Mouse (Mus musculus): ENCODE measurements around the gene Sim1.

DNA sequence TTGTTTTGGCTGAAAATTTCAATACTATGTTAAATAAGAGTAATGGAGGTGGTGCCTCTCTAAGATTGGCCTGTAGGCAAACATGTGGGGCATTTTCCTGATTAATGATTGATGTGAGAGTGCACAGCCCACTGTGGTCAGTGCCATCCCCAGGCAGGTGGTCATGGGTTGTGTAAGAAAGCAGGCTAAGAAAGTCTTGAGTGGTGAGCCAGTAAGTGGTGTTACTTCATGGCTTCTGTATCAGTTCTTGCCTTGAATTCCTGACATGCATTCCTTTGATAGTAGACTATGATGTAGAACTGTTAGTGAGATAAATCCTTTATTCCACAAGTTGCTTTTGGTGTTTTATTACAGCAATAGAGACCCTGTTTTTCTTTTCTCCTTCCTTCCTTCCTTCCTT lies 41.1 kb downstream of the Sim1 start:
- no peak for TF ChIP-seq CTCF (IDR thresholded peaks at IDR 0.05; ENCODE audit: low read depth, low read length)
- TF ChIP-seq TAL1 (conservative IDR thresholded peaks at IDR 0.05; ENCODE audit: low read depth, low read length) = no peak
- no peak for TF ChIP-seq GATA1 (IDR thresholded peaks at IDR 0.05; ENCODE audit: borderline replicate concordance, low read length)
- no peak for TF ChIP-seq POLR2AphosphoS5 (IDR thresholded peaks at IDR 0.05; ENCODE audit: insufficient replicate concordance, low read depth, low read length)
- TF ChIP-seq GATA2 (IDR thresholded peaks at IDR 0.05; ENCODE audit: borderline replicate concordance, low read depth, low read length) = no peak
